Mouse (Mus musculus) thymus, adult 2 months (tissue): Measurements from ENCODE around the gene Utrn. TPM values are rescaled to one million over a fixed set of nuclear protein-coding genes. Genes with fewer than 3 reads are reported as not detected.

Source experiments
- DNase-seq: peaks from one replicate; pipeline ENCODE4 v3.0.0; 2021
- H3K27ac ChIP-seq: fragments of 200-500 bp; 2 replicates; pipeline ENCODE4 v1.5.1; 2012; ENCODE audit warnings: low read length, control low read depth; ENCODE audit not compliant: control insufficient read depth, insufficient read depth
- H3K27me3 ChIP-seq: fragments of 200-500 bp; 2 replicates; pipeline ENCODE4 v1.6.1; 2012; ENCODE audit warnings: mild to moderate bottlenecking, low read length, moderate library complexity, mixed read lengths; ENCODE audit not compliant: control insufficient read depth, insufficient read depth
- H3K36me3 ChIP-seq: fragments of 200-500 bp; 2 replicates; pipeline ENCODE4 v1.6.1; 2012; ENCODE audit warnings: mild to moderate bottlenecking, low read length, moderate library complexity; ENCODE audit not compliant: control insufficient read depth, insufficient read depth
- H3K4me1 ChIP-seq: fragments of 200-500 bp; replicated peaks from 2 replicates; pipeline ENCODE4 v1.6.1; 2012; ENCODE audit warnings: low read length; ENCODE audit not compliant: control insufficient read depth, insufficient read depth
- H3K4me3 ChIP-seq: fragments of 200-500 bp; 2 replicates; pipeline ENCODE4 v1.5.1; 2012; ENCODE audit warnings: mild to moderate bottlenecking, low read length, control low read depth, moderate library complexity; ENCODE audit not compliant: control insufficient read depth, insufficient read depth
- CTCF ChIP-seq: fragments of 200-500 bp; IDR thresholded peaks from 2 replicates; pipeline ENCODE4 v1.5.1; 2012; ENCODE audit warnings: mild to moderate bottlenecking, control low read depth, low read length, moderate library complexity, borderline replicate concordance; ENCODE audit not compliant: control insufficient read depth, poor library complexity, insufficient read depth; ENCODE audit errors: extremely low read depth
- POLR2A ChIP-seq: fragments of 200-500 bp; IDR thresholded peaks from 2 replicates; pipeline ENCODE4 v1.6.1; 2012; ENCODE audit warnings: mild to moderate bottlenecking, low read length, control low read depth, moderate library complexity; ENCODE audit not compliant: control insufficient read depth, poor library complexity, insufficient read depth; ENCODE audit errors: extremely low read depth
- WGBS: fragments of 180-500 bp; shearing (Covaris S2); methylation state at CpG from one replicate; pipeline ENCODE4 v1.1.7; 2018; 5-methylcytosine and 5-hydroxymethylcytosine counted together
- polyA plus RNA-seq: library from polyadenylated mRNA; depleted of rRNA; stranded (reverse); fragments of >200 nt; gene quantifications from 2 replicates; pipeline ENCODE4 v1.2.3, GENCODE M21; 2012

Gene Utrn
- polyA plus RNA-seq, 1 experiment = 30.3 TPM

GRCm38 (mm10) chr10:12888373-12888772 lies 19.2 kb upstream of the Utrn start:
- 57% methylated on average over 13 of the region's 13 CpGs for WGBS
- Histone ChIP-seq H3K4me3 (no peak overlapping the region), H3K36me3 (no peaks in the 10 kb centered on the region), H3K4me1 (no peaks in the 10 kb centered on the region), H3K27me3 (no peaks in the 10 kb centered on the region), H3K27ac (no peak overlapping the region)
- peak; percentile 16 for DNase-seq
- TF ChIP-seq POLR2A = no peak
- no peak for TF ChIP-seq CTCF

DNA sequence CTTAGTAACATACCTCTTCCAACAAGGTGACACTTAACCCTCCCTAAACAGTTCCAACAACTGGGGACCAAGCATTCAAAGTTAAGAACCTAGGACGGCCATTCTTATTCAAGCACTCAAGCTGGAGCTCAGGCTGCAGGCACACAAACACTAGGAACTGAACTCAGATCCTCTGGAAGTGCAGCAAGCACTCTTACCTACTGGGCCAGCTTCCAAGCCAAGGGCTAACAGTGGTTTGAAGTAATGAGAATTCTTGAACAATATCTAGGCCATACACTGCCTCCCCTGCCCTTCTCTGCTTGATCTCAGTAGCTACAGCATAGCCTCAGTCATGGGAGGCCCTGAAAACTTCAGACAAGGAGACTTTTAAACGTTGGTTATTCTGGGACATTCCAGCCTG lies 18.6 kb upstream of the Utrn start:
- TF ChIP-seq CTCF (no peak), POLR2A (no peak)
- Histone ChIP-seq H3K27ac (no peak overlapping the region), H3K4me3 (no peak overlapping the region), H3K27me3 (no peaks in the 10 kb centered on the region), H3K4me1 (no peaks in the 10 kb centered on the region), H3K36me3 (no peaks in the 10 kb centered on the region)
- 72% methylated on average over 2 of the region's 2 CpGs for WGBS
- no peak for DNase-seq

- no peaks in the 10 kb centered on the region for H3K36me3 ChIP-seq
- WGBS = 83% methylated on average over 8 of the region's 8 CpGs
- H3K4me1 ChIP-seq = no peaks in the 10 kb centered on the region
- H3K27me3 ChIP-seq = no peaks in the 10 kb centered on the region
- DNase-seq = no peak
- no peak overlapping the region for H3K4me3 ChIP-seq
- TF ChIP-seq CTCF (no peak), POLR2A (no peak)
- no peak overlapping the region for H3K27ac ChIP-seq
Measured at GRCm38 (mm10) chr10:12884308-12884948, 15.3 kb upstream of the Utrn start.

DNA sequence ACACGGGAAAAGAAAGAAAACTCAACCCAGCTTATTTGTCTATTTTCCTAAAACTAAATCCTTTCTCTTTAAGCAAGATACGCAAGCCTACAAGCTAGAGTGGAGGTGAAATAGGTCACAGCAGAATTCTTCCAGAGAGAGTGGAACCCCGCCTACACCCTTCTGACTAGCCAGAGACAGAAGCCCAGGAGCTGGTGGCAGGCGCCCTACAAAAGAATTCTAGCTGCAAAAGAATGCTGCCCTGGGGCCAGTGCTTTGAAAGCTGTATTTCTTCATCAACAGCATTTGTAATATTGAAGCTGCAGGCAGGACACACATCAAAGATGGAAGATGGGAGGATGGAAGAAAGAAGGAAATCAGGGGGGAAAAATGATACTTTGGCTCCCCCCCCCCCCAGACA lies 12.7 kb upstream of the Utrn start:
- H3K27me3 ChIP-seq = no peaks in the 10 kb centered on the region
- 95% methylated on average over 4 of the region's 4 CpGs for WGBS
- no peak for DNase-seq
- H3K36me3 ChIP-seq = no peaks in the 10 kb centered on the region
- TF ChIP-seq CTCF (no peak), POLR2A (no peak)
- no peak overlapping the region for H3K27ac ChIP-seq
- H3K4me3 ChIP-seq = no peak overlapping the region
- no peaks in the 10 kb centered on the region for H3K4me1 ChIP-seq

GRCm38 (mm10) chr10:12879313-12879695 lies 10.1 kb upstream of the Utrn start:
- Histone ChIP-seq H3K36me3 (no peaks in the 10 kb centered on the region), H3K27ac (no peak overlapping the region), H3K4me1 (peaks cover 6% of the 10 kb centered on the region), H3K27me3 (no peaks in the 10 kb centered on the region), H3K4me3 (no peak overlapping the region)
- WGBS = 94% methylated on average over 3 of the region's 3 CpGs
- DNase-seq = no peak
- no peak for TF ChIP-seq CTCF
- no peak for TF ChIP-seq POLR2A

- Histone ChIP-seq H3K27ac (no peak overlapping the region), H3K4me3 (no peak overlapping the region), H3K36me3 (no peaks in the 10 kb centered on the region), H3K4me1 (peaks cover 7% of the 10 kb centered on the region), H3K27me3 (no peaks in the 10 kb centered on the region)
- 83% methylated on average over 14 of the region's 14 CpGs for WGBS
- TF ChIP-seq POLR2A = no peak
- TF ChIP-seq CTCF = no peak
- no peak for DNase-seq
Measured at GRCm38 (mm10) chr10:12878661-12879312, 9.6 kb upstream of the Utrn start.

DNA sequence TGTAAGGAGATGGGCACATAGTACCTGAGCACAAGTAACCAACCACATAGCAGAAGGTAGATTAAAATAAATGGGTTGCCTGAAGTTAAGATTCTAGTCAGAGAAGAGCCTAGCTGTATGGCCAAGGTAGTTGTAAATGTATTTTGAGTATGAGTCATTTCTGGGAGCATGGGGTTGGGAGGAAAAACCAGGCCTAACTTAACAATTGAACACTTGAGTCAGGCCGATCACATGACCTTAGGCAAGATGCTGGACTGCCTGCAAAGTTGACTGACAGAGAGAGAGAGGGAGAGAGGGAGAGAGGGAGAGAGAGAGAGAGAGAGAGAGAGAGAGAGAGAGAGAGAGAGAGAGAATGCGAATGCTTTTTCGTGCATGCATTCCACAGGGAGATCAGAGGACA lies 7.3 kb upstream of the Utrn start:
- Histone ChIP-seq H3K27ac (no peak overlapping the region), H3K4me3 (no peak overlapping the region), H3K4me1 (peaks cover 7% of the 10 kb centered on the region), H3K27me3 (no peaks in the 10 kb centered on the region), H3K36me3 (no peaks in the 10 kb centered on the region)
- no peak for DNase-seq
- 92% methylated on average over 3 of the region's 3 CpGs for WGBS
- TF ChIP-seq CTCF (no peak), POLR2A (no peak)
